Mouse (Mus musculus) midbrain, embryonic 15.5 days (tissue): ENCODE measurements around the gene Usp54. TPM values are rescaled to one million over a fixed set of nuclear protein-coding genes. Genes with fewer than 3 reads are reported as not detected.

ENCODE experiments used
- ATAC-seq: fragments of 200-750 bp; cut with Nextera tagmentation; replicated peaks from 2 replicates; pipeline ENCODE4 v1.8.0; 2017; ENCODE audit warnings: moderate TSS enrichment
- H3K27ac ChIP-seq: fragments of 300-500 bp; sonication (generic); 2 replicates; pipeline ENCODE4 v1.5.1; 2015; ENCODE audit warnings: mild to moderate bottlenecking, inconsistent platforms
- H3K27me3 ChIP-seq: fragments of 300-500 bp; sonication (generic); replicated peaks from 2 replicates; pipeline ENCODE4 v1.6.1; 2015; ENCODE audit warnings: inconsistent platforms
- H3K36me3 ChIP-seq: fragments of 300-500 bp; sonication (generic); replicated peaks from 2 replicates; pipeline ENCODE4 v1.6.1; 2015; ENCODE audit warnings: inconsistent platforms
- H3K4me1 ChIP-seq: fragments of 300-500 bp; sonication (generic); 2 replicates; pipeline ENCODE4 v1.6.1; 2015; ENCODE audit warnings: inconsistent platforms
- H3K4me2 ChIP-seq: fragments of 300-500 bp; sonication (generic); 2 replicates; pipeline ENCODE4 v1.6.1; 2015; ENCODE audit warnings: inconsistent platforms, mild to moderate bottlenecking, moderate library complexity
- H3K4me3 ChIP-seq: fragments of 300-500 bp; sonication (generic); 2 replicates; pipeline ENCODE4 v1.5.1; 2015; ENCODE audit warnings: mild to moderate bottlenecking, inconsistent platforms
- H3K9ac ChIP-seq: fragments of 300-500 bp; sonication (generic); 2 replicates; pipeline ENCODE4 v1.6.1; 2015; ENCODE audit warnings: mild to moderate bottlenecking, inconsistent platforms
- H3K9me3 ChIP-seq: fragments of 300-500 bp; sonication (generic); 2 replicates; pipeline ENCODE4 v1.6.1; 2016; ENCODE audit warnings: inconsistent platforms
- WGBS: fragments of 180-500 bp; shearing (Covaris S2); methylation state at CpG from one replicate; pipeline ENCODE4 v1.1.7; 2015; ENCODE audit warnings: mixed read lengths; 5-methylcytosine and 5-hydroxymethylcytosine counted together
- microRNA-seq: library from miRNA; unstranded; fragments of <30 nt; microRNA quantifications from one replicate; pipeline ENCODE4, GENCODE M21; 2016
- polyA plus RNA-seq: library from polyadenylated mRNA; unstranded; fragments of >200 nt; fragmentation: Nextera tagmentation; extraction: Ambion mirVana; gene quantifications from 2 replicates; pipeline ENCODE4 v1.2.1, GENCODE M21; 2015

Gene Usp54
- polyA plus RNA-seq, 1 experiment from 2014 or later: 14.5 TPM

DNA sequence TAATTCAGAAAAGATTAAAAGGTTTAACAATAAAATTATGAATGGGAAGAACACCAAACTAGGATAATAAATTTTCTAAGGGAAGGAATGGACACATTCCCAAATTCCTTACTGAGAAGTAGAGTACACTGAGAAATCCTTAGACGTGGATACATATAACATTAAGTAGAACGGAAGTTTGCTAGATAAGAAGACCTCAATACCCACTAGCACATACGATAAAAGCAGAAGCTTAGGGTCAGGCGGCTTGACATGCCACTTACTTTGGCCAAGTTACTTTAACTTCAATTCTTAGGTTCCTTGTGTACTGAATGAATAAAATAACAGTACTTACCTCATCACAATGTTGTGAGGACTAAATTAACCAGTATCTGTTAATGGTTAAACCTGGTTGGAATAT lies 111.2 kb downstream of the Usp54 start:
- Histone ChIP-seq H3K9me3 (no peaks in the 10 kb centered on the region), H3K4me3 (no peak overlapping the region), H3K27me3 (no peaks in the 10 kb centered on the region), H3K9ac (no peak overlapping the region), H3K27ac (no peak overlapping the region), H3K36me3 (no peaks in the 10 kb centered on the region; the same call in 1 of the 2 replicates), H3K4me1 (no peaks in the 10 kb centered on the region), H3K4me2 (no peak overlapping the region)
- WGBS: 95% methylated on average over 4 of the region's 4 CpGs
- ATAC-seq: no peak

DNA sequence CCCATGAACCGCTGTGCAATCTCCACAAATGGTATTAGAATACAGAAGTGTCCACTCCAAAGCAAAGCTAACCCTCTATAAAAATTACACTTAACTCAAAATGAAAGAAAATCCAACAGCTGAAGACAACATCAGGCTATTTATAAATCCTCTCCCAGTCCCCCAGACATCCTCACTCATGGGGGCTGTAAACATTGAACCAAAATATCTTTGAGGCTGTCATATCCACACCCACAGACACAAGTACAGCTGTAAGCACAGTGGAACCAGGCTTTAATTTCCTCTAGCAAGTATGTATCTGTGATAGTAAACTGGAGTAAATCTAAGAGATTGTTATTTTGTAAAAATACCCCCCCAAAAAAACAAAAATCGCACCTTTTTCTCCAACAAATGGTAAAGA lies 120.7 kb downstream of the Usp54 start:
- Histone ChIP-seq H3K27ac (no peak overlapping the region), H3K4me1 (no peaks in the 10 kb centered on the region), H3K27me3 (no peaks in the 10 kb centered on the region), H3K4me2 (no peak overlapping the region), H3K9ac (no peak overlapping the region), H3K4me3 (no peak overlapping the region), H3K9me3 (no peaks in the 10 kb centered on the region), H3K36me3 (peaks cover 18% of the 10 kb centered on the region; the same call in 1 of the 2 replicates)
- 96% methylated on average over 2 of the region's 2 CpGs for WGBS
- ATAC-seq: no peak

GRCm38 (mm10) chr14:20508424-20508823 lies 132.4 kb downstream of the Usp54 start:
- H3K9me3 ChIP-seq: no peaks in the 10 kb centered on the region
- H3K4me2 ChIP-seq: no peak overlapping the region
- H3K27me3 ChIP-seq: no peaks in the 10 kb centered on the region
- 68% methylated on average over 2 of the region's 2 CpGs for WGBS
- ATAC-seq: no peak
- H3K4me3 ChIP-seq: no peak overlapping the region
- no peaks in the 10 kb centered on the region for H3K4me1 ChIP-seq
- no peak overlapping the region for H3K27ac ChIP-seq
- H3K9ac ChIP-seq: no peak overlapping the region
- H3K36me3 ChIP-seq: peaks cover 10% of the 10 kb centered on the region

DNA sequence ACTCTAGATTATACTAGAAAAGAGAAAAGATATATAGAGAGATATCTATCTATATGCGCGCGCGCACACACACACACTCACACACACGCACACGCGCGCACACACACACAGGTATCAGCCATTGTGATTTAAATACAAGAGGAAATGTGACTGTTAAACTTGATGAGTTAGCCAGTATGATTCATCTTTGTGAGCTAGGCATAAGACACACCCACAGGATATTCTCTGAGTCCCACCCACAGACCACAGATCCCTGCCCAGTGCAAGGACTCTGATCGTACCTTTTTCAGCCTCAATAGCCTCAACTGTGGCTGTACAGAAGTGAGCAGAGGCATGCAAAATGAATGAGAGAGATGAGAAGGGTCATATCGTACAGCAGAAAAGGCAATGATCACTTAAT lies 137.9 kb downstream of the Usp54 start:
- H3K9ac ChIP-seq: no peak overlapping the region
- no peaks in the 10 kb centered on the region for H3K4me1 ChIP-seq
- H3K36me3 ChIP-seq: peaks cover 8% of the 10 kb centered on the region
- WGBS: 97% methylated on average over 10 of the region's 10 CpGs
- H3K9me3 ChIP-seq: no peaks in the 10 kb centered on the region
- H3K27ac ChIP-seq: no peak overlapping the region
- no peaks in the 10 kb centered on the region for H3K27me3 ChIP-seq
- H3K4me3 ChIP-seq: no peak overlapping the region
- no peak overlapping the region for H3K4me2 ChIP-seq
- ATAC-seq: no peak

- Histone ChIP-seq H3K9ac (no peak overlapping the region), H3K27me3 (no peaks in the 10 kb centered on the region), H3K27ac (no peak overlapping the region), H3K36me3 (peaks cover 15% of the 10 kb centered on the region; the same call in 1 of the 2 replicates), H3K4me1 (no peaks in the 10 kb centered on the region), H3K4me2 (no peak overlapping the region), H3K4me3 (no peak overlapping the region), H3K9me3 (no peaks in the 10 kb centered on the region)
- 93% methylated on average over 3 of the region's 3 CpGs for WGBS
- ATAC-seq: no peak
Measured at GRCm38 (mm10) chr14:20499982-20500381, 140.9 kb downstream of the Usp54 start.

Small RNA genes within 50 kb of the gene (microRNA-seq; reads per million reads assigned to microRNA genes)
- 0.74 reads per million for gene Mir6946

Other genes starting within 250 kb of the Usp54 start
- gene Mrps16, start 247.4 kb downstream of the Usp54 start, polyA plus RNA-seq: 57.0 and 60.5 TPM in 2 replicates
- gene Cfap70, start 188.8 kb downstream of the Usp54 start, polyA plus RNA-seq: 0.72 and 1.7 TPM in 2 replicates
- gene Anxa7, start 160.9 kb downstream of the Usp54 start, polyA plus RNA-seq: 13.1 and 13.5 TPM in 2 replicates
- gene Mss51, start 144.2 kb downstream of the Usp54 start, polyA plus RNA-seq: 0.39 and 0.40 TPM in 2 replicates
- 89.3 and 95.9 TPM in 2 replicates for gene Ppp3cb, start 94.5 kb downstream of the Usp54 start, polyA plus RNA-seq
- gene Myoz1, start 15.5 kb upstream of the Usp54 start, polyA plus RNA-seq: 0.17 and 0.50 TPM in 2 replicates
- 0.14 and 0.23 TPM in 2 replicates for gene Synpo2l, start 27.3 kb upstream of the Usp54 start, polyA plus RNA-seq
- gene Sec24c, start 33.2 kb upstream of the Usp54 start, polyA plus RNA-seq: 97.2 and 101 TPM in 2 replicates
- gene Fut11, start 53.9 kb upstream of the Usp54 start, polyA plus RNA-seq: 30.0 and 30.7 TPM in 2 replicates
- gene Chchd1, start 61.9 kb upstream of the Usp54 start, polyA plus RNA-seq: 153 and 165 TPM in 2 replicates
- 56.5 and 57.8 TPM in 2 replicates for gene Zswim8, start 66.5 kb upstream of the Usp54 start, polyA plus RNA-seq
- gene Ndst2, start 93.5 kb upstream of the Usp54 start, polyA plus RNA-seq: 19.4 and 19.9 TPM in 2 replicates
- gene Camk2g, start 153.0 kb upstream of the Usp54 start, polyA plus RNA-seq: 140 and 144 TPM in 2 replicates
- gene Plau, start 195.6 kb upstream of the Usp54 start, polyA plus RNA-seq: 0.23 and 0.31 TPM in 2 replicates